Mouse (Mus musculus) myocyte (in vitro differentiated cells): ENCODE data around the gene Arntl2.

ENCODE experiments used
- MYOG ChIP-seq, 3 experiments: IDR thresholded peaks; one replicate each; pipeline ENCODE4 v1.6.1; 2011; ENCODE audit warnings: control low read depth in 2 of 3, low read depth in 2 of 3, mild to moderate bottlenecking in 2 of 3; ENCODE audit not compliant: insufficient read length in 2 of 3, control insufficient read depth in 1 of 3, insufficient read depth in 1 of 3
- POLR2A ChIP-seq: IDR thresholded peaks from one replicate; pipeline ENCODE4 v1.6.1; 2011; ENCODE audit warnings: low read depth, mild to moderate bottlenecking, control low read depth, moderate library complexity; ENCODE audit not compliant: insufficient read length
- POLR2AphosphoS2 ChIP-seq: IDR thresholded peaks from one replicate; pipeline ENCODE4 v1.6.1; 2011; ENCODE audit warnings: low read depth, control low read depth; ENCODE audit not compliant: insufficient read length
- SRF ChIP-seq: IDR thresholded peaks from one replicate; pipeline ENCODE4 v1.6.1; 2011; ENCODE audit warnings: low read depth; ENCODE audit not compliant: control insufficient read depth, insufficient read length
- USF1 ChIP-seq: IDR thresholded peaks from one replicate; pipeline ENCODE4 v1.6.1; 2011; ENCODE audit warnings: low read depth, mild to moderate bottlenecking, control low read depth, moderate library complexity

DNA sequence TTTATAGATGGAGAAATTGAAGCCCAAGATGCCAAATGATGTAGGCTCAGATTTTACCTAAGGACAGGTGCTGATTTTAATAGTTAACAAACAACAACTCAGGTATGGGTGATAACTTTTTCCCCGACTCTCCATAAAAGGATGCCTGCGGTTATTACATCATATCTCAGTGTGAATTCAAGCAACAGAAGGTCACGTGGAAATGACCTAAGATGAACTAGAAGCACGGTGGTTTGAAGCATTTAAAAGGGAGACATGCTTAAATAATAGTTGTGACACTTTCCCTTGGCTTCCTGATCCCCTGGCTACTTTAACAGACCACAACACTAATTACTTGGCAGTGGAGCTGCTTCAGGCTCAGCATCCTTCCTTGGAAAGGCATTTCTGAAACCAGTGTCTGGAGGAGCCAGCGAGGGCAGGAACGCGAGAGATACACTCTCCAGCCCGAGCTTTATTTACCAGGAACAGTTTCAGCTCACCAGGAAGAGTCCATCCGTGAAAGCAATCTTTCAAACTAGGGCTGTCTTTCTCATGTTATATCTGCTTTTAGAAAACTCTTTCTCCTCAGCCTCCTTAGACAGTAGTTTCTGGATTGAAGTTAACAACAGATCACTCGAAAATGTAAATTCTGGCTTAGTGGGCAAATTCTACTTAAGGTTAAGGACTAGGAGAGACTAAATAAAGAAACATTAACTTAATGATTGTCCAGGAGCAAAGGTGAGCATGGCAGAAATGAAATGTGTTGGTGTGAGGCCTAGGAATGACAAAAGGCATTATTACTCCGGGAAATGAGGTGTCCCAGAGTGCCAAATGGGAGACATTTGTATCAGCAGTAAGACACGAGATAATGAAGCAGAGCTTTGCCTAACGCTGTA, 86.3 kb downstream of the Arntl2 start:
- TF ChIP-seq POLR2A: no peak
- TF ChIP-seq POLR2AphosphoS2: no peak
- TF ChIP-seq MYOG (IDR thresholded peaks at IDR 0.05; ENCODE audit: control insufficient read depth in 1 of 3, insufficient read depth in 1 of 3, insufficient read length in 2 of 3, low read depth in 2 of 3): no peak
- no peak for TF ChIP-seq SRF
- no peak for TF ChIP-seq USF1
